Mouse (Mus musculus) hindbrain, embryonic 13.5 days (tissue): ENCODE data around the gene Ss18l2. TPM values are rescaled to one million over a fixed set of nuclear protein-coding genes. Genes with fewer than 3 reads are reported as not detected.

ENCODE experiments used
- ATAC-seq: fragments of 200-750 bp; cut with Nextera tagmentation; 2 replicates; pipeline ENCODE4 v1.8.0; 2017; ENCODE audit warnings: moderate TSS enrichment; ENCODE audit not compliant: low FRiP score
- H3K27ac ChIP-seq: fragments of 300-500 bp; sonication (generic); 2 replicates; pipeline ENCODE4 v1.5.1; 2015; ENCODE audit warnings: inconsistent platforms, mild to moderate bottlenecking, moderate library complexity
- H3K27me3 ChIP-seq: fragments of 300-500 bp; sonication (generic); 2 replicates; pipeline ENCODE4 v1.6.1; 2015; ENCODE audit warnings: mild to moderate bottlenecking, inconsistent platforms
- H3K36me3 ChIP-seq: fragments of 300-500 bp; sonication (generic); 2 replicates; pipeline ENCODE4 v1.6.1; 2015; ENCODE audit warnings: mild to moderate bottlenecking, inconsistent platforms
- H3K4me1 ChIP-seq: fragments of 300-500 bp; sonication (generic); replicated peaks from 2 replicates; pipeline ENCODE4 v1.6.1; 2015; ENCODE audit warnings: inconsistent platforms
- H3K4me2 ChIP-seq: fragments of 300-500 bp; sonication (generic); 2 replicates; pipeline ENCODE4 v1.6.1; 2015; ENCODE audit warnings: inconsistent platforms, mild to moderate bottlenecking, moderate library complexity
- H3K4me3 ChIP-seq: fragments of 300-500 bp; sonication (generic); 2 replicates; pipeline ENCODE4 v1.5.1; 2015; ENCODE audit warnings: mild to moderate bottlenecking, inconsistent platforms
- H3K9ac ChIP-seq: fragments of 300-500 bp; sonication (generic); 2 replicates; pipeline ENCODE4 v1.6.1; 2015; ENCODE audit warnings: mild to moderate bottlenecking, inconsistent platforms
- H3K9me3 ChIP-seq: fragments of 300-500 bp; sonication (generic); 2 replicates; pipeline ENCODE4 v1.6.1; 2016; ENCODE audit warnings: inconsistent platforms
- WGBS: fragments of 180-500 bp; shearing (Covaris S2); methylation state at CpG from one replicate; pipeline ENCODE4 v1.1.7; 2015; 5-methylcytosine and 5-hydroxymethylcytosine counted together
- polyA plus RNA-seq: library from polyadenylated mRNA; unstranded; fragments of >200 nt; fragmentation: Nextera tagmentation; extraction: Ambion mirVana; gene quantifications from 2 replicates; pipeline ENCODE4 v1.2.1, GENCODE M21; 2015

Ss18l2 gene
- polyA plus RNA-seq, 1 experiment from 2014 or later = 166 TPM

GRCm38 (mm10) chr9:121762248-121762647, 52.1 kb downstream of the Ss18l2 start:
- Histone ChIP-seq H3K9me3 (no peaks in the 10 kb centered on the region), H3K4me2 (no peak overlapping the region), H3K4me3 (no peak overlapping the region), H3K9ac (peak overlapping the region; percentile 13; the same call in 1 of the 2 replicates), H3K27me3 (no peaks in the 10 kb centered on the region), H3K27ac (no peak overlapping the region), H3K36me3 (peaks cover 49% of the 10 kb centered on the region), H3K4me1 (peaks cover 50% of the 10 kb centered on the region)
- ATAC-seq = no peak
- 89% methylated on average over 10 of the region's 10 CpGs for WGBS

GRCm38 (mm10) chr9:121762761-121763160, 52.6 kb downstream of the Ss18l2 start:
- no peaks in the 10 kb centered on the region for H3K27me3 ChIP-seq
- no peak for ATAC-seq
- H3K27ac ChIP-seq = no peak overlapping the region
- no peaks in the 10 kb centered on the region for H3K9me3 ChIP-seq
- peak overlapping the region; percentile 13; the same call in 1 of the 2 replicates for H3K9ac ChIP-seq
- H3K4me3 ChIP-seq = no peak overlapping the region
- H3K4me2 ChIP-seq = no peak overlapping the region
- peaks cover 46% of the 10 kb centered on the region for H3K4me1 ChIP-seq
- 84% methylated on average over 25 of the region's 25 CpGs for WGBS
- H3K36me3 ChIP-seq = peaks cover 54% of the 10 kb centered on the region

Other genes with a start within 250 kb of the Ss18l2 start
- gene Cck, start 214.6 kb upstream of the Ss18l2 start, polyA plus RNA-seq = 7.7 and 15.1 TPM in 2 replicates
- 0.32 TPM in 1 of 2 replicates, not detected in the other for gene Lyzl4, start 68.2 kb upstream of the Ss18l2 start, polyA plus RNA-seq
- 0.51 and 0.54 TPM in 2 replicates for gene Vipr1, start 67.6 kb upstream of the Ss18l2 start, polyA plus RNA-seq
- 28.9 and 33.5 TPM in 2 replicates for gene Sec22c, start 4.8 kb upstream of the Ss18l2 start, polyA plus RNA-seq
- 64.6 and 67.4 TPM in 2 replicates for gene Nktr, start 8.8 kb downstream of the Ss18l2 start, polyA plus RNA-seq
- gene Zfp651, start 49.0 kb downstream of the Ss18l2 start, polyA plus RNA-seq = 11.5 and 13.3 TPM in 2 replicates
- gene Klhl40, start 67.3 kb downstream of the Ss18l2 start, polyA plus RNA-seq = 1.2 and 1.3 TPM in 2 replicates
- not detected in 2 replicates for gene Hhatl, start 82.2 kb downstream of the Ss18l2 start, polyA plus RNA-seq
- gene Ccdc13, start 129.1 kb downstream of the Ss18l2 start, polyA plus RNA-seq = 3.2 and 3.7 TPM in 2 replicates
- gene Higd1a, start 148.0 kb downstream of the Ss18l2 start, polyA plus RNA-seq = 144 and 145 TPM in 2 replicates
- 2.1 and 2.5 TPM in 2 replicates for gene Ackr2, start 188.0 kb downstream of the Ss18l2 start, polyA plus RNA-seq
- gene Cyp8b1, start 206.0 kb downstream of the Ss18l2 start, polyA plus RNA-seq = not detected in 2 replicates
- 2.1 and 2.5 TPM in 2 replicates for gene Fam198a, start 240.7 kb downstream of the Ss18l2 start, polyA plus RNA-seq